Mouse (Mus musculus) erythroblast, embryonic 14.5 days (primary cell): ENCODE results near the gene Tiam1. TPM values are rescaled to one million over a fixed set of nuclear protein-coding genes. Genes with fewer than 3 reads are reported as not detected.

Source experiments
- H3K27me3 ChIP-seq: 2 replicates; pipeline ENCODE4 v1.6.1; 2012; ENCODE audit warnings: inconsistent platforms; ENCODE audit not compliant: control insufficient read depth
- H3K36me3 ChIP-seq: 2 replicates; pipeline ENCODE4 v1.6.1; 2012; ENCODE audit warnings: mild to moderate bottlenecking, inconsistent platforms; ENCODE audit not compliant: control insufficient read depth
- H3K4me1 ChIP-seq: 2 replicates; pipeline ENCODE4 v1.6.1; 2012; ENCODE audit warnings: inconsistent platforms; ENCODE audit not compliant: control insufficient read depth
- H3K4me3 ChIP-seq: replicated peaks from 2 replicates; pipeline ENCODE3; 2012; ENCODE audit warnings: moderate library complexity, mild to moderate bottlenecking, inconsistent platforms
- H3K9me3 ChIP-seq: 2 replicates; pipeline ENCODE4 v1.6.1; 2012; ENCODE audit warnings: low read length, inconsistent platforms, mixed read lengths; ENCODE audit not compliant: control insufficient read depth
- GATA1 ChIP-seq: IDR thresholded peaks from 2 replicates; pipeline ENCODE4 v1.6.1; 2012; ENCODE audit warnings: low read length, inconsistent platforms, mixed read lengths
- TAL1 ChIP-seq: IDR thresholded peaks from 3 replicates; pipeline ENCODE4 v1.6.1; 2012; ENCODE audit warnings: low read length, inconsistent platforms, mixed read lengths
- polyA plus RNA-seq: library from polyadenylated mRNA; stranded (reverse); fragments of >175 nt; gene quantifications from 2 replicates; pipeline ENCODE4 v1.2.3, GENCODE M21; 2012

Tiam1 gene
- polyA plus RNA-seq, 1 experiment, result 0.89 TPM

GRCm38 (mm10) chr16:90097769-90098168 is 45.8 kb downstream of the Tiam1 start:
- Histone ChIP-seq H3K36me3 (no peaks in the 10 kb centered on the region), H3K4me3 (no peak overlapping the region), H3K9me3 (no peaks in the 10 kb centered on the region), H3K4me1 (peaks cover 5% of the 10 kb centered on the region), H3K27me3 (no peaks in the 10 kb centered on the region)
- TF ChIP-seq TAL1 (no peak), GATA1 (no peak)

- no peaks in the 10 kb centered on the region for H3K9me3 ChIP-seq
- TF ChIP-seq TAL1, result no peak
- no peaks in the 10 kb centered on the region for H3K27me3 ChIP-seq
- H3K4me1 ChIP-seq, result peaks cover 8% of the 10 kb centered on the region
- H3K36me3 ChIP-seq, result no peaks in the 10 kb centered on the region
- no peak overlapping the region for H3K4me3 ChIP-seq
Observed at GRCm38 (mm10) chr16:90096011-90096410, 47.6 kb downstream of the Tiam1 start.

GRCm38 (mm10) chr16:90093015-90093414 is 50.6 kb downstream of the Tiam1 start:
- TF ChIP-seq GATA1 (no peak), TAL1 (no peak)
- no peaks in the 10 kb centered on the region for H3K9me3 ChIP-seq
- H3K36me3 ChIP-seq, result no peaks in the 10 kb centered on the region
- H3K27me3 ChIP-seq, result no peaks in the 10 kb centered on the region
- H3K4me1 ChIP-seq, result peaks cover 8% of the 10 kb centered on the region
- no peak overlapping the region for H3K4me3 ChIP-seq

GRCm38 (mm10) chr16:90091906-90092305 is 51.7 kb downstream of the Tiam1 start:
- TF ChIP-seq GATA1, result no peak
- TF ChIP-seq TAL1, result no peak
- Histone ChIP-seq H3K36me3 (no peaks in the 10 kb centered on the region), H3K27me3 (no peaks in the 10 kb centered on the region), H3K4me3 (no peak overlapping the region), H3K4me1 (peaks cover 8% of the 10 kb centered on the region), H3K9me3 (no peaks in the 10 kb centered on the region)

GRCm38 (mm10) chr16:90091112-90091720 is 52.4 kb downstream of the Tiam1 start:
- no peaks in the 10 kb centered on the region for H3K36me3 ChIP-seq
- peaks cover 8% of the 10 kb centered on the region for H3K4me1 ChIP-seq
- no peaks in the 10 kb centered on the region for H3K27me3 ChIP-seq
- H3K9me3 ChIP-seq, result no peaks in the 10 kb centered on the region
- TF ChIP-seq GATA1, result no peak
- no peak for TF ChIP-seq TAL1
- H3K4me3 ChIP-seq, result no peak overlapping the region

DNA sequence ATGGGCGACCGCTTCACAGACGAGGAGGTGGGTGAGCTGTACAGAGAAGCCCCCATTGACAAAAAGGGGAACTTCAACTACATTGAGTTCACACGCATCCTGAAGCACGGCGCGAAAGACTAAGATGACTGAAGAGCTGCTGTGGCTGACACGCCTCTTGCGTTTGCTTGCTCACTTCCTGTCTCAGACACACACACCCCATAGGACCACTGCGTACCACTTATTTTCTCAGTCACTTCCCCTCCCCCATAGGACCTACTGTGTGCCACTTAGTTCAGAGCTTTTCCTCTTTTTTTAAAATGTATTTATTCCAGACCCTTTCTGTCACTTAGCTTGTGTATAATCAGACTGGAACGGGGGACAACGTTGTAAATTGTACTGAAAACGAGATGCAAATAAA is 53.2 kb downstream of the Tiam1 start:
- H3K4me3 ChIP-seq, result no peak overlapping the region
- H3K4me1 ChIP-seq, result peaks cover 8% of the 10 kb centered on the region
- no peaks in the 10 kb centered on the region for H3K9me3 ChIP-seq
- no peaks in the 10 kb centered on the region for H3K27me3 ChIP-seq
- no peaks in the 10 kb centered on the region for H3K36me3 ChIP-seq
- no peak for TF ChIP-seq TAL1
- TF ChIP-seq GATA1, result no peak

- no peaks in the 10 kb centered on the region for H3K9me3 ChIP-seq
- peaks cover 8% of the 10 kb centered on the region for H3K4me1 ChIP-seq
Observed at GRCm38 (mm10) chr16:90087256-90087655, 56.3 kb downstream of the Tiam1 start.

DNA sequence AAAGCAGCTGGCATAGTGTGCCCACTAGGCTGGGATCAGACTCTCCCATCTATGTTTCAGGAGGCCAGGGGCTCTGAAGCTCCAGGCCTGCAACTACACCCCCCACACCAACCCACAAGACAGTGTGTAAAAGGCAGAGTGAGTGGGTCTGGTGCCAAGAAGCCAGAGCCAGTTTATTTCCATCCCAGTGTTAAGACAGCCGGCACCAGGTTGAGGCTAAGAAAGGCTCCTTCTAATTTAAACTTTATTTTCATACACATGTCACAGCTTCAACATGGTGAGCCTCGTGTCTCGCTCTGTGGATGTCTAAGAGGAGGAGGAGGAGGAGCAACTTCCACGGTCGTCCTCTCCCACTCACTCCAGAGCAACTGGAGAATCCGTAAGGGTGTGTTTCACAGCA is 57.5 kb downstream of the Tiam1 start:
- TF ChIP-seq TAL1, result no peak
- no peak overlapping the region for H3K4me3 ChIP-seq
- no peaks in the 10 kb centered on the region for H3K27me3 ChIP-seq
- no peaks in the 10 kb centered on the region for H3K9me3 ChIP-seq
- H3K4me1 ChIP-seq, result peaks cover 2% of the 10 kb centered on the region
- H3K36me3 ChIP-seq, result no peaks in the 10 kb centered on the region

More at GRCm38 (mm10) chr16:90087256-90087655, 56.3 kb downstream of the Tiam1 start:
- Histone ChIP-seq H3K27me3 (no peaks in the 10 kb centered on the region), H3K4me3 (no peak overlapping the region), H3K36me3 (no peaks in the 10 kb centered on the region)
- no peak for TF ChIP-seq TAL1
- TF ChIP-seq GATA1, result no peak

GRCm38 (mm10) chr16:90085580-90085979 is 58.0 kb downstream of the Tiam1 start:
- no peak overlapping the region for H3K4me3 ChIP-seq
- H3K36me3 ChIP-seq, result no peaks in the 10 kb centered on the region
- no peaks in the 10 kb centered on the region for H3K9me3 ChIP-seq
- H3K4me1 ChIP-seq, result no peaks in the 10 kb centered on the region
- no peaks in the 10 kb centered on the region for H3K27me3 ChIP-seq
- TF ChIP-seq TAL1 (no peak), GATA1 (no peak)

DNA sequence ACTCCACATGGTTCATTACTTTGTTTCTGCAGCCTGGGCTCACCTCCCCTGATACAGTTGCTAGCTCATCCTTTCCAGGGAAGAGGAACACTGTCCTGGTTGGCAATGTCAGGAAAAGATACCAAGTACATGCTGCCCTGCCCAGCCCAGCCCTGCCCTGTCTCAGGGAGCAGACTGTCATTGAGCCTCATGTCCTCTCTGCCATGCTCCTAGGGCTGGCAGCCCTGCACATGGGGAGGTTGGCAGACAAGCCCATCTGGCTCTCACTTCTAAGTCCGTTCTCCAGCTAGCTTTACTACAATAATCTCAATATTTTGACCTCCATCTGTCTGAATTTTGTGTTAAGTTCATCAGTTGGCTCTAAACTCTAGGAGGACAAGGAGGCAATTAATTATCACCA is 62.4 kb downstream of the Tiam1 start:
- TF ChIP-seq TAL1 (no peak), GATA1 (no peak)
- no peaks in the 10 kb centered on the region for H3K27me3 ChIP-seq
- H3K9me3 ChIP-seq, result no peaks in the 10 kb centered on the region
- no peaks in the 10 kb centered on the region for H3K36me3 ChIP-seq
- H3K4me1 ChIP-seq, result no peaks in the 10 kb centered on the region; the same call in 1 of the 2 replicates
- H3K4me3 ChIP-seq, result no peak overlapping the region
